Mouse (Mus musculus) embryonic stem cell, embryonic (primary cell): ENCODE measurements around the gene Prrt2.

ENCODE experiments used
- CTCF ChIA-PET, 4 experiments: fragments of 300-600 bp in 2 of 4; fragments of 350-600 bp in 2 of 4; sonication (Branson Sonifier 250); formaldehyde crosslinking; loops; one replicate each; lab custom pipeline; 2022; ENCODE audit warnings: inconsistent platforms in 2 of 4; lab: Charles Lee
- POLR2A ChIA-PET, 4 experiments: fragments of 300-600 bp in 2 of 4; fragments of 350-600 bp in 2 of 4; sonication (Branson Sonifier 250); formaldehyde crosslinking; loops; one replicate each; lab custom pipeline; 2022; ENCODE audit warnings: antibody characterized with exemption in 4 of 4, inconsistent platforms in 1 of 4; lab: Charles Lee

The Prrt2 gene

DNA sequence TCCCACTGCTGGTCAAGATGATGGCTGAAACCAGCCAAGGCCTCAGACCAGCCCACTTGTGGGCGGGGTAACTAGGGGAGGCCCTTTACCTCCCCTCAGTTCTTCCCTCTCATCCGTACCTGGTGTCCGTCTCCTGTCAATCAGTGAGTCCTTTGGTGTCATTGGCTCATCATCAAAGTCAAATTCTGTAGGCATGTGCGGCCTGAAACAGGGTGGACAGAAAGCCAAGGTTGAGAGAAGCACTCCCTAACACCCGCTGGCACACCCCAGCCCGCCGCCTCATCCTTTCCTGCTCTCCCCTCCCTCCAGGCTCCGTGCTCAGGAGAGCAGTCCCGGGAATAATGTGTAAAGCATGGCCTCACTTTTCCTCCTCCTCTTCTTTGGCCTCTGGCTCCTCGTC lies 4.9 kb downstream of the Prrt2 start:
- POLR2A ChIA-PET: interaction anchor here (0.5 to 13.6 kb wide), 33 partner anchors 8 to 514 kb away, joined by 3 to 280 read pairs (median 6); partner anchors contain the start of genes Maz (in 4 of the 4), 4930451I11Rik (in 1 of the 4), Asphd1 (in 1 of the 4) and Fam57b (in 1 of the 4)
- CTCF ChIA-PET: interaction anchor here (0.6 to 3.0 kb wide), 17 partner anchors 7 to 131 kb away, joined by 3 to 44 read pairs (median 6); partner anchors contain the start of genes Maz (in 2 of the 4), AI467606 (in 1 of the 4) and Kif22 (in 1 of the 4)

GRCm38 (mm10) chr7:127014993-127015392 lies 6.0 kb downstream of the Prrt2 start:
- CTCF ChIA-PET: interaction anchor here in 2 of 4 experiments (1.1 to 3.0 kb wide), 2 partner anchors 11 to 215 kb away, joined by 3 to 44 read pairs; partner anchors contain the start of gene Maz (in 1 of the 2)
- POLR2A ChIA-PET: interaction anchor here (0.6 to 13.6 kb wide), 33 partner anchors 7 to 450 kb away, joined by 3 to 280 read pairs (median 5); partner anchors contain the start of genes Maz (in 3 of the 4), Taok2 (in 2 of the 4), AI467606 (in 1 of the 4) and Cdiptos (in 1 of the 4)

DNA sequence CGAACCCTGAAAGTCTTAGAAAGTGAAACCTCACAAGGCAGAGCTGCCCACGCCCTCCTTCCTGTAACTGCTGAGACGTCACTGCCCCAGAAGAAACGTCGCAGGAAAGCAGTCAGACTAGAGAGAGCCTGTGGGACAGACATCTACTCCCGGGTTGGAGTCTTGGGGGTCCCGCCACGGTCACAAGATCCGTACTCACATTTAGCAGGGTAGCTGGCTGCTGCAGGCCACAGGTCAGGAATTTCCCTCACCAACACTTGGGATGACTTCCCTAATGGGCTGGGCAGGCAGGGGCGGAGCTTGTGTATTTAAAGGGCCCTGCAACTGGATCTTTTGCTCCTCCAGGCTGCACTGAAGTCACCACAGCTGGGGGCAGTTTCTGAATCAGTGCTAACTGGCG lies 6.7 kb downstream of the Prrt2 start, which contains the start of gene Mvp:
TSS of gene Mvp (minus strand) at position 302 of the 400 bp plus-strand sequence.
- POLR2A ChIA-PET: interaction anchor here (0.7 to 13.6 kb wide), 33 partner anchors 8 to 449 kb away, joined by 3 to 280 read pairs (median 5); partner anchors contain the start of genes Maz (in 3 of the 4), Taok2 (in 2 of the 4), AI467606 (in 1 of the 4) and Cdiptos (in 1 of the 4)
- CTCF ChIA-PET: interaction anchor here in 2 of 4 experiments (0.7 to 1.1 kb wide), 4 partner anchors 25 to 215 kb away, joined by 3 to 7 read pairs (median 4); no protein-coding TSS in a partner anchor

- CTCF ChIA-PET: interaction anchor here in 2 of 4 experiments (0.6 to 1.1 kb wide), 2 partner anchors 168 to 615 kb away, joined by 4 to 18 read pairs; no protein-coding TSS in a partner anchor
- POLR2A ChIA-PET: interaction anchor here (0.7 to 13.6 kb wide), 17 partner anchors 7 to 214 kb away, joined by 3 to 280 read pairs (median 6); partner anchors contain the start of genes Maz (in 4 of the 4), Cdiptos (in 1 of the 4), Kif22 (in 1 of the 4) and Prrt2 (in 1 of the 4)
These were observed 7.6 kb downstream of the Prrt2 start for GRCm38 (mm10) chr7:127013385-127013784.

DNA sequence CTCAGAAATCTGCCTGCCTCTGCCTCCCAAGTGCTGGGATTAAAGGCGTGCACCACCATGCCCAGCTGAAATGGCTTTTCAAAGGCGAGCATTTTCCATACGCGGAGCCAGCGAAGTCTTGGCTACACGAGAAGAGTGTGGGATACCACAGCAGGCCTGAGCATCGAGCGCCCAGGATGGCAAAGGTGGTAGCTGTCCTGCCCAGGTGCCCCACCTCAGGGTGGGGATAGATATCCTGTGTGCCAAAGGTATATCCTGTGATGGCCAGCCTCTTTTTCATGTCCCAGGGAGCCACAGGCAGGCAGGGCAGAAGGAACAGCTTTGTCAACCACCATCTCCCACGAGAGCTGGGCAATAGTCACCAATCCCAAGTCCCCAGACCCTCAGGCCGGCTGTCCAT lies 8.2 kb downstream of the Prrt2 start:
- CTCF ChIA-PET: interaction anchor here in 3 of 4 experiments (0.5 to 1.1 kb wide), 3 partner anchors 159 to 615 kb away, joined by 3 to 18 read pairs (median 4); no protein-coding TSS in a partner anchor
- POLR2A ChIA-PET: interaction anchor here (0.8 to 13.6 kb wide), 16 partner anchors 7 to 213 kb away, joined by 3 to 280 read pairs (median 6); partner anchors contain the start of genes Maz (in 3 of the 4), Cdiptos (in 1 of the 4), Kif22 (in 1 of the 4) and Prrt2 (in 1 of the 4)

DNA sequence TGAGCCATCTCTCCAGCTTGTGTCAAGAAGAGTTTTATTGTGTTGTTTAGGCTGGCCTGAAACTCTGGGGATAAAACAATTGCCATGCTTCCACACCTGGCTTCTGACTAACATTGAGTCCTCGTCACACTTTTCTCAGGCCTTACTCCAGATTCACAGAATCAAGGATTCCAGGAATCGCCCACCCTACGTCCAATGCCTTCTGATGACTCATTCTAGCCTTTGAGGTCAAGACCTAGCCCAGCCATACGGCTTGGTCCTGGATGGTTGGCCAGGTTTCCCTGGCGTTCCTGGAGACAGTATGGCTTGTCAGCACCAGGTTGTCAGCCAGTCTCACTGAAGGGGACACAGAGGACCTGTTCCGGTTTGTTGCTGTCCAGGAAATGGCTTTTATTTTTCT lies 8.6 kb downstream of the Prrt2 start:
- ChIA-PET CTCF (interaction anchor here in 2 of 4 experiments (0.5 to 1.3 kb wide), 3 partner anchors 106 to 169 kb away, joined by 3 to 4 read pairs (median 3); no protein-coding TSS in a partner anchor), POLR2A (interaction anchor here (0.6 to 13.6 kb wide), 14 partner anchors 9 to 1541 kb away, joined by 3 to 280 read pairs (median 6); partner anchors contain the start of genes Maz (in 3 of the 4), Kif22 (in 2 of the 4), Prrt2 (in 2 of the 4) and Cdiptos (in 1 of the 4))

DNA sequence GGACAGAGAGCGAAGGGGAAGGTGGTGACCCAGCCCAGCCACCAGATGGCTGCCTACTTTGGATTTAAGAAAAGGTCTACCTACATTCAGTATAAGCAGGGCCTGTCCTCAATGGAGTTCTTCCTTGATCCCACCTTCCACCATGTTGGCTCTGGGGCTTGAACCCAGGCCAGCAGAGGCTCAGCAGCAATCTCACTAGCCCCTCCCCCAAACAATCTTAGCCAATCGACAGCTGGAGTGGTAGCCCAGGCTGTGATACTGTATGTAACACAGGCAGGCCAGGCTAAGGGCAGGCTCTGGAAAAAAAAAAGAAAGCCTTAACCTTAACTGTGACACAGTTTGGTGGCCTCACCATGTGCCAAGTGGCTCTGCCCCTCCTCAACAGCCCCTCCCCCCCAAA lies 9.3 kb downstream of the Prrt2 start:
- ChIA-PET CTCF (interaction anchor here in 1 of 4 experiments (1.3 kb wide), 1 partner anchor 106 kb away, joined by 3 read pairs; no protein-coding TSS in a partner anchor), POLR2A (interaction anchor here in 3 of 4 experiments (0.6 to 13.6 kb wide), 13 partner anchors 10 to 1542 kb away, joined by 3 to 280 read pairs (median 4); partner anchors contain the start of genes Kif22 (in 2 of the 3), Maz (in 2 of the 3), Prrt2 (in 2 of the 3) and Gm42742 (in 1 of the 3))

DNA sequence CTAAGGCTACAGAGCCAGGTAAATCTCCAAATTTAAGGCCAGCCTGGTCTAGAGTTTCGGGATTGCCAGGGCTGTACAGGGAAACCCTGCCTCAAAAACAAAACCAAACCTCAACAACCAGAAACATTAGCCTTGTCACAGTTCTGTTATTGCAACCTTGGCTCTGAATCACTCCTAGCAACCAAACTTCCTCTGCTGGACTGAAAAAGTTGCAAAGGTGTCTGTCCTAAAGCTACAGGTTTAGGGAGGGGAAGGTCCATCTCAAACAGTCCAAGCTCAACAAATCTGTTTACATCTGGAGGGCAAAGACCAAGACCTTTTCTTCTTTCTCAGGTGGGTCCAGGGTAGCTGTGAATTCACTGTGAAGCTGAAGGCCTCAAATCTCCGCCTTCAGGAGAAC lies 10.0 kb downstream of the Prrt2 start:
- POLR2A ChIA-PET: interaction anchor here in 3 of 4 experiments (0.6 to 13.6 kb wide), 11 partner anchors 10 to 218 kb away, joined by 3 to 280 read pairs (median 4); partner anchors contain the start of genes Maz (in 2 of the 3), Prrt2 (in 2 of the 3), Gm42742 (in 1 of the 3) and Taok2 (in 1 of the 3)
- CTCF ChIA-PET: interaction anchor here in 1 of 4 experiments (1.3 kb wide), 1 partner anchor 107 kb away, joined by 3 read pairs; no protein-coding TSS in a partner anchor

GRCm38 (mm10) chr7:127009307-127010085 lies 11.5 kb downstream of the Prrt2 start:
- POLR2A ChIA-PET: interaction anchor here in 3 of 4 experiments (0.5 to 13.6 kb wide), 13 partner anchors 8 to 232 kb away, joined by 3 to 280 read pairs (median 4); partner anchors contain the start of genes Maz (in 2 of the 3), Pagr1a (in 2 of the 3), Prrt2 (in 2 of the 3) and Gm42742 (in 1 of the 3)
- CTCF ChIA-PET: interaction anchor here in 2 of 4 experiments (0.7 to 1.3 kb wide), 4 partner anchors 7 to 95 kb away, joined by 3 to 6 read pairs (median 3); partner anchors contain the start of genes Gm42742 (in 1 of the 2), Pagr1b (in 1 of the 2) and Prrt2 (in 1 of the 2)

DNA sequence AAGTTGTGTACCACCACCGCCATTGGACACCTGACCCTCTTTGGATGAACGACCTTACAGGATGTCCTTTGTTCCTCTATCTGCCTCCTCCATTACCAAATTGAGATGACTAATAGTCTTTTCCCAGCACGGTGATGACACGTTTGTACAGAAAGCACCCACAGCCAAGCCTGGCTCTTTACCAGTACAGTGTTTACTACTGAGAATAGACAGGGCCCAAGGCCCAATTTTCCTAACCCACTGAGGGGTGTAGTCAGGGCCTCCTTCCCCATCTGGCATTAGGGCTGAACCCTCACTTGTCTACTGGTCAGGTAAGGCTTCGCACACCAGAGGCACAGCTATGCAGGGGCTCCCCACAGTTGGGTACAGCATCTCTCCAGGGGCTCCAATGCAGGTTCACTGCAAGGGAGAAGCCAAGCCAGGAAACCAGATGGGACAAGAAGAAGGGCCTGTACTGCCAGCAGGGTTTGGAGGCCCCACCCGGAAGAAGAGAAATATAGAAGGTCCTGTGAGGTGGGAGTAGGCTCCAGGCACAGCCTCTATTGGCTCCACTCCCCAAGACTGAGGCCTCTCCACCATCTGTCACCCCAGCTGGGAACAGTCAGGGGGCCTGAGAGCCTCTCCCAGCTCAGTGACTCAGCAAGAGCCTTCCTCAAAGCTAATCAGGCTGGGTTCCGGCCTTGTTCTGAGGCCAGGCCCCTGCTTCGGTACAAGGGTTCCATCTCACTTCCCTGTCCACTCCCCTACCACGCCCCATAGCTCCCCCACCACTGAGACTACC lies 12.6 kb downstream of the Prrt2 start:
- POLR2A ChIA-PET: interaction anchor here in 3 of 4 experiments (0.7 to 13.6 kb wide), 16 partner anchors 8 to 209 kb away, joined by 3 to 280 read pairs (median 4); partner anchors contain the start of genes Pagr1a (in 3 of the 3), Maz (in 2 of the 3), Pagr1b (in 2 of the 3) and Hirip3 (in 1 of the 3)
- CTCF ChIA-PET: interaction anchor here in 2 of 4 experiments (0.7 to 1.9 kb wide), 6 partner anchors 8 to 96 kb away, joined by 3 to 7 read pairs (median 4); partner anchors contain the start of genes Pagr1a (in 2 of the 2), Gm42742 (in 1 of the 2), Pagr1b (in 1 of the 2) and Prrt2 (in 1 of the 2)

DNA sequence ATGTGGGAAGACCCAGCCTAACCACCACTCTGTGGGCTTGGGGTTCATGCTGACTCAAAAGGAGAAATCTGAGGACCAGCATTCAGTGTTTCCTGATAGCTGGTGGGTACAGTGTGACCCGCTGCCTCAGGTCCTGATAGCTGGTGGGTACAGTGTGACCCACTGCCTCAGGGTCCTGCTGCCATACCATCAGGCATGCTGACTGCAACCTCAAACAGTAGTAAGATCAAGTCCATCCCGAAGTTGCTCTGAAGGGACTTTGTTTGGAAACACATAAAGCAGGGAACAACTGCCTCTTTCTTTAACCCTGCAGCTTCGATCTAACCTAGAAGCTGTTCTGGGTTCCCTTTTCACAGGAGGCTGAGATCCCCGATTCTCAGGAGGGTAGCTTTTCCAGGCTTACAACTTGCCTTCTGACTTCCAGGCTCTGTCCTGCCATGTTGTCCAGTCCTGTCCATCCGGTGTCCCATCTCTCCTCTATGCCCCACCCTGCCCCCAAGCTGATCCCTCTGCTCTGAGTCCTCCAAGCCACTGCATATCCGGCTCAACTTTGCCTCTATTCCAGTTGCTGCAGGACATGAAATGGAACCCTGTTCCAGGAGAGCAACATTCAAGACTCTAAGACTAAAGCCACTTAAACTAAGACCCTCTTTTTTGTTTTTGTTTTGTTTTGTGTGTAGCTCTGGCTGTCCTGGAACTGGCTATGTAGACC lies 13.5 kb downstream of the Prrt2 start:
- POLR2A ChIA-PET: interaction anchor here in 3 of 4 experiments (0.7 to 13.6 kb wide), 12 partner anchors 9 to 175 kb away, joined by 3 to 280 read pairs (median 4); partner anchors contain the start of genes Maz (in 3 of the 3), Pagr1a (in 2 of the 3), Pagr1b (in 2 of the 3) and Prrt2 (in 1 of the 3)
- CTCF ChIA-PET: interaction anchor here in 2 of 4 experiments (0.6 to 1.9 kb wide), 3 partner anchors 9 to 83 kb away, joined by 3 to 7 read pairs (median 4); partner anchors contain the start of genes Pagr1a (in 2 of the 2) and Pagr1b (in 1 of the 2)

- POLR2A ChIA-PET: interaction anchor here in 3 of 4 experiments (0.6 to 1.7 kb wide), 7 partner anchors 11 to 27 kb away, joined by 3 to 7 read pairs (median 3); partner anchors contain the start of genes Maz (in 3 of the 3) and Pagr1a (in 1 of the 3)
- CTCF ChIA-PET: interaction anchor here in 2 of 4 experiments (0.9 to 1.9 kb wide), 2 partner anchors 13 to 176 kb away, joined by 4 to 7 read pairs; partner anchors contain the start of genes Pagr1a (in 1 of the 2) and Pagr1b (in 1 of the 2)
These were observed 16.7 kb downstream of the Prrt2 start for GRCm38 (mm10) chr7:127004122-127004875.

DNA sequence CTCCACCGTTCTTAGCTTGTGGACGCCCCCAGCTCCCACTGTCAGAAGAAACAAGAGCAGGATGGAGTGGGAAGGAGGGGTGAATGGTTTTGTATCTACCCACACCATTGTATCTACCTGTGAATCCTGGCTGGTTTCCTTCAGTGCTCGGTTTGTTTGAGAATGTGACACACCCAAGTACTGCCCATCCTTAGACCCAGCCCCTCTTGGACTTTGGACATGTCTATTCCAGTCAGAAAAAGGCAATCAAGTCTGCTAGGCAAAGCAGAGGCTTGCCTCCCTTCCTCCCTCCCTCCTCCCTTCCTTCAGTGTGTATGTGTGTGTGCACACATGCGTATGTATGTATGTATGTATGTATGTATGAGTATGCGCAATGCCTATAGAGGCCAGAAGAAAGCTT lies 17.4 kb downstream of the Prrt2 start:
- CTCF ChIA-PET: interaction anchor here in 1 of 4 experiments (1.9 kb wide), 1 partner anchor 13 kb away, joined by 7 read pairs; the partner anchor contains the start of genes Pagr1a and Pagr1b
- POLR2A ChIA-PET: interaction anchor here in 3 of 4 experiments (0.6 to 1.7 kb wide), 11 partner anchors 9 to 64 kb away, joined by 3 to 7 read pairs (median 3); partner anchors contain the start of genes Maz (in 3 of the 3), Pagr1a (in 2 of the 3) and Mvp (in 1 of the 3)

DNA sequence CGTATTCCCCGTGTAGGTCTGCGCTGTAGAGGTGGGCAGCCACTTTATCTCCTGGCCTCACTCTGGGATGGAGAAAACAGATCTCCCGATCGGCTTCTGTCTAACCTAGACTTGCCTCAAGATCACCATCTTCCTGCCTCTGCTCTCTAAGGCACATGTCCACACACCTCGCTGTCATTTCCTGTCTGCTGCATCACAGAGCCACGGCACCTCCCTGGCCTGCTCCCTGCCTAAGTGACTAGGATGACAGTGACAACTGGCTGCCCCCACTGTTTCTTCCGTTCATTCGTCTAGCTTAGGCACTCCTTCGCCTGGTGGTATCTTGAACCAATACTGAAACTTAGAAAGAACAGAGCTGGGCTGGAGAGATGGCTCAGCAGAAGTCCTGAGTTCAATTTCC lies 21.4 kb downstream of the Prrt2 start:
- ChIA-PET CTCF (interaction anchor here in 1 of 4 experiments (0.6 to 1.1 kb wide), 2 partner anchors 9 to 180 kb away, joined by 3 to 6 read pairs; no protein-coding TSS in a partner anchor), POLR2A (interaction anchor here in 3 of 4 experiments (0.9 to 1.8 kb wide), 7 partner anchors 14 to 168 kb away, joined by 3 to 5 read pairs (median 3); partner anchors contain the start of genes 4930451I11Rik (in 1 of the 3), Pagr1a (in 1 of the 3), Pagr1b (in 1 of the 3) and Prrt2 (in 1 of the 3))
